Mouse (Mus musculus) midbrain, embryonic 10.5 days (tissue): ENCODE data around the gene Ninj1. TPM values are rescaled to one million over a fixed set of nuclear protein-coding genes. Genes with fewer than 3 reads are reported as not detected.

Experiments
- DNase-seq: peaks from one replicate; pipeline ENCODE4 v3.0.0-alpha.2; 2017; ENCODE audit warnings: low spot score
- H3K27ac ChIP-seq: fragments of 300-500 bp; sonication (generic); replicated peaks from 2 replicates; pipeline ENCODE4 v1.5.1; 2016; ENCODE audit warnings: mild to moderate bottlenecking
- H3K27me3 ChIP-seq: fragments of 300-500 bp; sonication (generic); 2 replicates; pipeline ENCODE4 v1.6.1; 2016; ENCODE audit warnings: low read depth, mild to moderate bottlenecking; ENCODE audit not compliant: poor library complexity, severe bottlenecking
- H3K36me3 ChIP-seq: fragments of 300-500 bp; sonication (generic); 2 replicates; pipeline ENCODE4 v1.6.1; 2016; ENCODE audit warnings: mild to moderate bottlenecking, moderate library complexity
- H3K4me1 ChIP-seq: fragments of 300-500 bp; sonication (generic); 2 replicates; pipeline ENCODE4 v1.6.1; 2016
- H3K4me3 ChIP-seq: fragments of 300-500 bp; sonication (generic); 2 replicates; pipeline ENCODE4 v1.5.1; 2016; ENCODE audit warnings: mild to moderate bottlenecking, moderate library complexity
- H3K9me3 ChIP-seq: fragments of 300-500 bp; sonication (generic); replicated peaks from 2 replicates; pipeline ENCODE4 v1.6.1; 2016; ENCODE audit warnings: mild to moderate bottlenecking
- WGBS: fragments of 180-500 bp; shearing (Covaris S2); methylation state at CpG from one replicate; pipeline ENCODE4 v1.1.7; 2016; 5-methylcytosine and 5-hydroxymethylcytosine counted together
- polyA plus RNA-seq: library from polyadenylated mRNA; unstranded; fragments of >200 nt; fragmentation: Nextera tagmentation; extraction: Ambion mirVana; gene quantifications from 2 replicates; pipeline ENCODE4 v1.2.1, GENCODE M21; 2016

The Ninj1 gene
- polyA plus RNA-seq, 1 experiment from 2014 or later, result 24.3 TPM

- H3K27ac ChIP-seq, result peak overlapping the region; percentile 10
- 0 out of 2 replicates have a peak, but pooled peaks cover 4% of the 10 kb centered on the region for H3K36me3 ChIP-seq
- no peaks in the 10 kb centered on the region for H3K9me3 ChIP-seq
- 87% methylated on average over 7 of the region's 7 CpGs for WGBS
- H3K27me3 ChIP-seq, result peaks cover 34% of the 10 kb centered on the region
- no peak for DNase-seq
- no peak overlapping the region for H3K4me3 ChIP-seq
- peaks cover 44% of the 10 kb centered on the region for H3K4me1 ChIP-seq
These were observed 3.8 kb downstream of the Ninj1 start for GRCm38 (mm10) chr13:49190876-49191672.

- H3K27me3 ChIP-seq, result peaks cover 29% of the 10 kb centered on the region
- 0 out of 2 replicates have a peak overlapping the region, but pooled peaks have one; percentile 10 for H3K27ac ChIP-seq
- H3K4me1 ChIP-seq, result peaks cover 41% of the 10 kb centered on the region
- no peaks in the 10 kb centered on the region for H3K9me3 ChIP-seq
- H3K36me3 ChIP-seq, result 0 out of 2 replicates have a peak, but pooled peaks cover 4% of the 10 kb centered on the region
- no peak for DNase-seq
- no peak overlapping the region for H3K4me3 ChIP-seq
- WGBS, result 67% methylated on average over 5 of the region's 5 CpGs
These were observed 4.4 kb downstream of the Ninj1 start for GRCm38 (mm10) chr13:49191673-49192035.

GRCm38 (mm10) chr13:49192156-49192855 lies 5.0 kb downstream of the Ninj1 start:
- DNase-seq, result no peak
- Histone ChIP-seq H3K27me3 (peaks cover 26% of the 10 kb centered on the region), H3K36me3 (0 out of 2 replicates have a peak, but pooled peaks cover 4% of the 10 kb centered on the region), H3K4me3 (no peak overlapping the region), H3K9me3 (no peaks in the 10 kb centered on the region), H3K4me1 (peaks cover 35% of the 10 kb centered on the region), H3K27ac (no peak overlapping the region)
- WGBS, result 86% methylated on average over 16 of the region's 16 CpGs

- H3K27ac ChIP-seq, result no peak overlapping the region
- H3K4me1 ChIP-seq, result peaks cover 22% of the 10 kb centered on the region
- H3K36me3 ChIP-seq, result 0 out of 2 replicates have a peak, but pooled peaks cover 4% of the 10 kb centered on the region
- peaks cover 19% of the 10 kb centered on the region for H3K27me3 ChIP-seq
- 94% methylated on average over 17 of the region's 17 CpGs for WGBS
- no peak for DNase-seq
- no peaks in the 10 kb centered on the region for H3K9me3 ChIP-seq
- H3K4me3 ChIP-seq, result no peak overlapping the region
These were observed 6.4 kb downstream of the Ninj1 start for GRCm38 (mm10) chr13:49193650-49194049.

GRCm38 (mm10) chr13:49194811-49195210 lies 7.5 kb downstream of the Ninj1 start:
- whole genome bisulfite sequencing, result 94% methylated on average over 13 of the region's 13 CpGs
- Histone ChIP-seq H3K27me3 (peaks cover 7% of the 10 kb centered on the region; the same call in 1 of the 2 replicates), H3K4me1 (peaks cover 17% of the 10 kb centered on the region), H3K36me3 (0 out of 2 replicates have a peak, but pooled peaks cover 4% of the 10 kb centered on the region), H3K9me3 (no peaks in the 10 kb centered on the region), H3K4me3 (no peak overlapping the region), H3K27ac (no peak overlapping the region)
- DNase-seq, result no peak

GRCm38 (mm10) chr13:49195651-49196050 lies 8.4 kb downstream of the Ninj1 start:
- WGBS, result 92% methylated on average over 7 of the region's 7 CpGs
- H3K27me3 ChIP-seq, result no peaks in the 10 kb centered on the region
- peaks cover 17% of the 10 kb centered on the region for H3K4me1 ChIP-seq
- H3K27ac ChIP-seq, result no peak overlapping the region
- 0 out of 2 replicates have a peak, but pooled peaks cover 4% of the 10 kb centered on the region for H3K36me3 ChIP-seq
- no peak for DNase-seq
- no peaks in the 10 kb centered on the region for H3K9me3 ChIP-seq
- H3K4me3 ChIP-seq, result no peak overlapping the region

- Histone ChIP-seq H3K27me3 (no peaks in the 10 kb centered on the region), H3K4me1 (peaks cover 16% of the 10 kb centered on the region), H3K27ac (no peak overlapping the region), H3K36me3 (0 out of 2 replicates have a peak, but pooled peaks cover 4% of the 10 kb centered on the region), H3K9me3 (no peaks in the 10 kb centered on the region), H3K4me3 (no peak overlapping the region)
- 83% methylated on average over 5 of the region's 5 CpGs for WGBS
- no peak for DNase-seq
These were observed 8.9 kb downstream of the Ninj1 start for GRCm38 (mm10) chr13:49196211-49196610.

GRCm38 (mm10) chr13:49196766-49197165 lies 9.5 kb downstream of the Ninj1 start:
- WGBS, result 86% methylated on average over 6 of the region's 6 CpGs
- no peak overlapping the region for H3K4me3 ChIP-seq
- H3K9me3 ChIP-seq, result no peaks in the 10 kb centered on the region
- DNase-seq, result peak; percentile 10
- H3K36me3 ChIP-seq, result 0 out of 2 replicates have a peak, but pooled peaks cover 4% of the 10 kb centered on the region
- H3K27ac ChIP-seq, result no peak overlapping the region
- peaks cover 13% of the 10 kb centered on the region for H3K4me1 ChIP-seq
- no peaks in the 10 kb centered on the region for H3K27me3 ChIP-seq

GRCm38 (mm10) chr13:49198734-49199133 lies 11.4 kb downstream of the Ninj1 start:
- no peak for DNase-seq
- no peak overlapping the region for H3K4me3 ChIP-seq
- 91% methylated on average over 9 of the region's 9 CpGs for WGBS
- H3K27me3 ChIP-seq, result no peaks in the 10 kb centered on the region
- no peak overlapping the region for H3K27ac ChIP-seq
- H3K9me3 ChIP-seq, result no peaks in the 10 kb centered on the region
- H3K4me1 ChIP-seq, result peaks cover 6% of the 10 kb centered on the region; the same call in 1 of the 2 replicates
- 0 out of 2 replicates have a peak, but pooled peaks cover 4% of the 10 kb centered on the region for H3K36me3 ChIP-seq

GRCm38 (mm10) chr13:49199891-49200290 lies 12.6 kb downstream of the Ninj1 start:
- no peak overlapping the region for H3K4me3 ChIP-seq
- 0 out of 2 replicates have a peak, but pooled peaks cover 4% of the 10 kb centered on the region for H3K36me3 ChIP-seq
- no peaks in the 10 kb centered on the region for H3K27me3 ChIP-seq
- H3K4me1 ChIP-seq, result peaks cover 6% of the 10 kb centered on the region; the same call in 1 of the 2 replicates
- 94% methylated on average over 7 of the region's 7 CpGs for WGBS
- DNase-seq, result no peak
- no peak overlapping the region for H3K27ac ChIP-seq
- H3K9me3 ChIP-seq, result no peaks in the 10 kb centered on the region

GRCm38 (mm10) chr13:49200688-49201087 lies 13.4 kb downstream of the Ninj1 start:
- DNase-seq, result no peak
- no peak overlapping the region for H3K27ac ChIP-seq
- H3K4me1 ChIP-seq, result peaks cover 11% of the 10 kb centered on the region; the same call in 1 of the 2 replicates
- 92% methylated on average over 13 of the region's 13 CpGs for WGBS
- no peaks in the 10 kb centered on the region for H3K9me3 ChIP-seq
- H3K36me3 ChIP-seq, result 0 out of 2 replicates have a peak, but pooled peaks cover 4% of the 10 kb centered on the region
- no peaks in the 10 kb centered on the region for H3K27me3 ChIP-seq
- H3K4me3 ChIP-seq, result no peak overlapping the region

GRCm38 (mm10) chr13:49202556-49202955 lies 15.3 kb downstream of the Ninj1 start:
- no peaks in the 10 kb centered on the region for H3K27me3 ChIP-seq
- no peak overlapping the region for H3K27ac ChIP-seq
- H3K36me3 ChIP-seq, result no peaks in the 10 kb centered on the region
- DNase-seq, result no peak
- H3K9me3 ChIP-seq, result no peaks in the 10 kb centered on the region
- peaks cover 11% of the 10 kb centered on the region; the same call in 1 of the 2 replicates for H3K4me1 ChIP-seq
- H3K4me3 ChIP-seq, result no peak overlapping the region
- 90% methylated on average over 7 of the region's 7 CpGs for WGBS
